Comparison of ENCODE assay signal across 18 mouse cellular contexts in the genomic region with DNA sequence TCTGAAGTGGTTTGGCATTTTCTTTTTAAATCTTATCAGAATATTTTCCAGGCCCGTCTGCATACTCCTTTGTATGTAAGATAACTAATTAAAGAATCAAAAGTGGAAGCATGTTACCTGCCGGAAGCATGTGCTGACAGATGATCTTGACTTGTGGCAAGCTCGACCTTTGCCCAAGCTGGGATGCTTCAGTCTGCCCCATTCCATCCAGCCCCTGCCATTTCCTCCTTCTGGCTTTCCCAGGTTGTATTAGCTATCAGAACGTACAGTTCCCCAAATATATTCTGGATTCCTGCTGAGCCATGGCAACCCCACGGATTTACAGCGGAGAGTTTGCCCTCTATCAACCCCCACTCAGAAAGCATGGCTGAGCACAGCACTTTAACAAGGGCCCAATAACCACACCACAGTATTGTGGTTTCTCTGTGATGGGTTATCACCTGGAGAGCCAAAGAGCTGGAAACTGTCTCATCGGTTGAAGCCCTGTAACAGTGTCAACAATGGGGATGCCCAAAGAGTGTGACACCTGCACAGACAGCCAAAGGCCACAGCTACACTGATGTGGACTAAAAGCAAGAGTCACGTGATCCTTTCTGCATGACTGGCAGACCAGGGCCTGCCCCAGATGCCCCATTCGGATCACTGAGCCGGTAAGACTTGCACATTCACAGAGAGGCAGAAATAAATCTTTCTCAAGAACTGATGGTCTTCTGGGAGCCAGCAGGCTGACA.
A peak's percentile ranks its signal among the peaks of the same experiment; 100 is the strongest.
DNase-seq lines count a peak whose midpoint lies in the region; ATAC-seq and TF ChIP-seq lines count a peak whose summit lies in the region.
"Had no signal": no experiment of that assay in that cellular context is flagged by ENCODE, and none has a peak within 500 bp of the region (broad histone marks: within the 10 kb centered on the region; RNA-seq: fewer than 3 reads in every experiment).

No protein-coding gene starts in this region.

- DNase-seq in CD4-positive, CD25-positive, alpha-beta regulatory T cell, adult 2 months (ENCODE audit: low read depth, low spot score), result peak; percentile 18
- peak; percentile 78 for DNase-seq in kidney, postnatal 0 days (ENCODE audit: low spot score)
- DNase-seq in splenic B cell, adult 2 months (ENCODE audit: low read depth, low spot score), result peak; percentile 67
- DNase-seq in gastrocnemius, adult 8-10 months (ENCODE audit: low spot score in 2 of 2), result no peak
- DNase-seq in frontal cortex, postnatal 36 days (ENCODE audit: low spot score in 2 of 2), result no peak
- no peak for DNase-seq in heart, adult 2 months
- no peak for DNase-seq in cerebellum, adult 18-20 months
- DNase-seq: cerebellum, adult 2 months had no signal

- no peak for TF ChIP-seq POLR2A in heart, adult 2 months (IDR thresholded peaks at IDR 0.05; ENCODE audit: insufficient read depth, low read depth, low read length)

- no peak overlapping the region for H3K4me2 ChIP-seq in kidney, postnatal 0 days (ENCODE audit: low read length)
- H3K4me2 ChIP-seq: limb, embryonic 15.5 days; stomach, embryonic 15.5 days had no signal

- no peak for TF ChIP-seq CTCF in kidney, postnatal 0 days (IDR thresholded peaks at IDR 0.05; ENCODE audit: low read depth)
- no peak for TF ChIP-seq CTCF in heart, adult 2 months (IDR thresholded peaks at IDR 0.05)

- WGBS in kidney, postnatal 0 days, result 42% methylated on average over 10 of the region's 10 CpGs
- 62% methylated on average over 10 of the region's 10 CpGs for WGBS in heart, adult 2 months

- H3K27me3 ChIP-seq in kidney, postnatal 0 days (ENCODE audit: insufficient read depth, low read length), result no peaks in the 10 kb centered on the region
- no peaks in the 10 kb centered on the region for H3K27me3 ChIP-seq in splenic B cell, adult 2 months (ENCODE audit: control insufficient read depth, insufficient read depth, low read length, poor library complexity, severe bottlenecking)
- no peaks in the 10 kb centered on the region for H3K27me3 ChIP-seq in heart, adult 2 months (ENCODE audit: control insufficient read depth, insufficient read depth, low read length)
- H3K27me3 ChIP-seq: limb, embryonic 15.5 days; stomach, embryonic 15.5 days had no signal

- no peak overlapping the region for H3K27ac ChIP-seq in kidney, postnatal 0 days
- H3K27ac ChIP-seq in heart, adult 2 months, result no peak overlapping the region
- H3K27ac ChIP-seq: heart, embryonic 10.5 days; hindbrain, embryonic 10.5 days; limb, embryonic 15.5 days; midbrain, embryonic 10.5 days; stomach, embryonic 15.5 days had no signal

- no peaks in the 10 kb centered on the region for H3K79me2 ChIP-seq in heart, adult 2 months (replicated peaks; ENCODE audit: control insufficient read depth, insufficient read depth, low read length)

- H3K9ac ChIP-seq in kidney, postnatal 0 days (ENCODE audit: low read depth, low read length), result no peak overlapping the region
- no peak overlapping the region for H3K9ac ChIP-seq in heart, adult 2 months (ENCODE audit: low read depth, low read length)
- H3K9ac ChIP-seq: limb, embryonic 15.5 days; stomach, embryonic 15.5 days had no signal

- intact Hi-C loops in heart, adult 2 months (cut with DNase I), result loop anchor here (5.0 kb wide), 1 partner anchor 36 kb away; no protein-coding TSS in a partner anchor

- no peaks in the 10 kb centered on the region for H3K36me3 ChIP-seq in kidney, postnatal 0 days (ENCODE audit: insufficient read depth, low read length)
- H3K36me3 ChIP-seq in splenic B cell, adult 2 months (ENCODE audit: control insufficient read depth, insufficient read depth, low read length, poor library complexity, severe bottlenecking), result no peaks in the 10 kb centered on the region
- no peaks in the 10 kb centered on the region for H3K36me3 ChIP-seq in heart, adult 2 months (ENCODE audit: control insufficient read depth, insufficient read depth, low read length)
- H3K36me3 ChIP-seq: G1E; heart, embryonic 10.5 days; hindbrain, embryonic 10.5 days; limb, embryonic 15.5 days; midbrain, embryonic 10.5 days; stomach, embryonic 15.5 days had no signal

- no peaks in the 10 kb centered on the region for H3K9me3 ChIP-seq in kidney, postnatal 0 days (replicated peaks; ENCODE audit: low read length)
- H3K9me3 ChIP-seq: heart, embryonic 10.5 days; limb, embryonic 15.5 days; midbrain, embryonic 10.5 days; stomach, embryonic 15.5 days had no signal

- no peak for TF ChIP-seq EP300 in heart, adult 2 months (IDR thresholded peaks at IDR 0.05; ENCODE audit: insufficient read depth, low read depth, low read length)

- ATAC-seq in activated CD4-positive, CD25-positive, alpha-beta regulatory T cell, adult 4 months, result peak; percentile 52
- peak; percentile 94 for ATAC-seq in kidney, postnatal 0 days (replicated peaks; ENCODE audit: low FRiP score, low read depth)
- ATAC-seq: intestine, postnatal 0 days; lung, postnatal 0 days had no signal

- H3K4me3 ChIP-seq in kidney, postnatal 0 days (replicated peaks; ENCODE audit: low read depth, low read length), result no peak overlapping the region
- no peak overlapping the region for H3K4me3 ChIP-seq in heart, adult 2 months
- H3K4me3 ChIP-seq: heart, embryonic 10.5 days; hindbrain, embryonic 10.5 days; limb, embryonic 15.5 days; midbrain, embryonic 10.5 days; myocyte; stomach, embryonic 15.5 days had no signal

- no peaks in the 10 kb centered on the region for H3K4me1 ChIP-seq in kidney, postnatal 0 days (replicated peaks; ENCODE audit: insufficient read depth, low read length)
- H3K4me1 ChIP-seq in heart, adult 2 months (ENCODE audit: control insufficient read depth, insufficient read depth, low read length), result peaks cover 7% of the 10 kb centered on the region
- H3K4me1 ChIP-seq: hindbrain, embryonic 10.5 days; midbrain, embryonic 10.5 days; stomach, embryonic 15.5 days had no signal

Comparison
In these comparisons a context has a peak if more than half of its experiments do, and no peak if none do; other contexts are left out.
1. DNase-seq: peak in CD4-positive, CD25-positive, alpha-beta regulatory T cell, adult 2 months (single experiment), kidney, postnatal 0 days (single experiment) and splenic B cell, adult 2 months (single experiment); none in gastrocnemius, adult 8-10 months (0 of 2), frontal cortex, postnatal 36 days (0 of 2), heart, adult 2 months (0 of 2) and cerebellum, adult 18-20 months (0 of 2).